Mouse (Mus musculus) kidney, postnatal 14 days (tissue): Measurements from ENCODE around the gene Tbl1xr1.

Experiments
- DNase-seq: peaks from one replicate; pipeline ENCODE4 v3.0.0; 2022; ENCODE audit warnings: mixed read lengths

Gene Tbl1xr1

DNA sequence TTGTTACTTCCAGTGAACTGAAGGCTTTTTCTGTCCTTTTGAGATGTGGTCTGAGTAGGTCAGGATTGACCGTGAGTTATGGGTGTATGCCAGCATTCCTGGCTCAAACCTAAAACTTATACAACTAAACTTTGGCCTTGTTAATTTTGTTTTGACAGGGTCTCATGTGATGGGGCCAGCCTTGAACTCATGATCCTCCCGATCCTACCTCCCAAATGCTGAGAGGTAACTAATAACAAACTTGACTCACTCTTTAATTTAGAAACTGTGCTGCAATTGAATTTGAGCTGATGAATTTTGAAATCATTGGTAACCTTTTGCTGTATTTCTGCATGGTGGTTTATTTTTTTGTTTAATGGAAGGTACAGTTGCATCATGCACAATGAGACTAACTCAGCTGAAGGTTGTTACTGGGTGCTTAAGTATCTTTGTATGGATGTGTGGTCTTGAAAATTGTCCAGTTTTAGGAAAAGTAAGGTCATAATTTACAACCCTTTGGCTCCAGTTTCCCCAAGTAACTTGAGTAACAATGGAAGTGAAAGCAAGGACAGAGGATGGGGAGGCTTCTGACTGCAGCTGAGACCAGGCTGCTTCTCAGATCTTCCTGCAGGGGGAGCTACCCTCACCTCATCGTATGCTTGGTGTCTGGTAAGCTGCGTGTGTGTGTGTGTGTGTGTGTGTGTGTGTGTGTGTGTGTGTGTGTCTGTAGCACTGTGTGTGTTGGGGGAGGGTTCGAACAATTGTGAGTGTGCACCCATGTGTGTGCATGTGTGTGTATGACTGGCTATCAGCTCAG, 66.6 kb downstream of the Tbl1xr1 start:
- peak; percentile 23 for DNase-seq

DNA sequence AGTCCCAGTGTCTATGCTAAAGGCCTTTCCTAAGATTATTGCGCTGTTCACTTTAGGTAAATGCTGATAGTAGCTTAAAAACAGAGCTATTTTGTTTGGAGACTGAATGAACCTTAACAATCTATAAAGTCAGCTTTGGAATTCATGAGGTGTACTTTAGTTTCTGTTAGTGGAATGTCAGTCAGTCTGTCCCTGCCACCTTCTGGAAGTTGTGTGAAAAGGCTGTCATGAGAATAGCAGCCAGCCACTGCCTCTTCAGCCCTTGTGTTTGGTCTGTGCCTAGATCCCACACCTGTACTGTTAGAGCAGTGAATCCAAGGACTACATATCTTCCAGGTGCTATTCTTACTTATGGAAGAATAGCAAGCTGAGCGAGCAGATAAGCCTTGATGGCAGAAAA, 67.8 kb downstream of the Tbl1xr1 start:
- DNase-seq = peak; percentile 50

DNA sequence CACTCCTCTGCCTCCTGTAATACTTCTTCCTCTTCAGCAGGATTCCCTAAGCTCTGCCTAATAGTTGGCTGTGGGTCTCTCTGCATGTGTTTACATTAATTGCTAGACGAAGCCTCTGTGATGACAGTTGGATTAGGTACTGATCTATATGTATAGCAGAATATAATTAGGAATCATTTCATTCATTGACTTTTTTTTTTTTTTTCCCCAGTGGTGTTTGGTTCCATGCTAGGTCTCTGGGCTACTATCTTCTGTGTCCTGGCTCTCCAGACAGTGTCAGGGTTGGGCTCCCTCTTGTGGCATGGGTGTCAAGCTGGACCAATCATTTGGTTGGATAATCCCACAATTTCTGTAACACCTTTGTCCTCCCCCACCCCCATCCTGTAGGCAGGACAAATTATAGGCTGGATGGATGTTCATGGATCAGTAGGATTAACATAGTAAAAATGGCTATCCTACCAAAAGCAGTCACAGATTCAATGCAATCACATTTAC, 71.0 kb downstream of the Tbl1xr1 start:
- peak; percentile 19 for DNase-seq

DNA sequence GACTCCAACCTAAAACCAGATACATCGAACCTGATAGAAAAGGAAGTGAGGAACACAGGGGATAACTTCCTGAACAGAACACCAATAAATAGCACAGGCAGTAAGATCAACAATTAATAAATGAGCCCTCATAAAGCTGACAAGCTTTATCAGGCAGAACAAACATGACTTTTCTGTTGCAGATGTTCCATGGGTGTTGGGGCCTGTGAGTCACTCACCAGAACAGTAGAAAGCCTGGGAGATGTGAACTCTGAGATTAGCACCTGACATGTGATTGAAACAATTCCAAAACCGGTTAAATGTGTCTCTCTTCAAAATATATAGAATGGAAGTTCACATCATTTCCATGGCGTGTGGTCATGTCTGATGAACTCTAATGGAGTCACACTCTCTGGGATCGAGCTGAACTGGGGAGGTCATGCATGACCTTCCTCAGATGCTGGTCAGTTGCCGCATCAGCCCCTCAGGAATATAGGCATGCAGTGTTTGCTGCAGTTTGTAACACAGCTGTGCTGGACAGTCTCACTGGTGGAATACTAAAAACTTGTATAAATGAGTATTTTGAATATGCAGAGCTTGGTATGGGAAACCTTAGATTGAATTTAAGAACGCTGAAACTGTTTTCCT, 72.0 kb downstream of the Tbl1xr1 start:
- DNase-seq = no peak

DNA sequence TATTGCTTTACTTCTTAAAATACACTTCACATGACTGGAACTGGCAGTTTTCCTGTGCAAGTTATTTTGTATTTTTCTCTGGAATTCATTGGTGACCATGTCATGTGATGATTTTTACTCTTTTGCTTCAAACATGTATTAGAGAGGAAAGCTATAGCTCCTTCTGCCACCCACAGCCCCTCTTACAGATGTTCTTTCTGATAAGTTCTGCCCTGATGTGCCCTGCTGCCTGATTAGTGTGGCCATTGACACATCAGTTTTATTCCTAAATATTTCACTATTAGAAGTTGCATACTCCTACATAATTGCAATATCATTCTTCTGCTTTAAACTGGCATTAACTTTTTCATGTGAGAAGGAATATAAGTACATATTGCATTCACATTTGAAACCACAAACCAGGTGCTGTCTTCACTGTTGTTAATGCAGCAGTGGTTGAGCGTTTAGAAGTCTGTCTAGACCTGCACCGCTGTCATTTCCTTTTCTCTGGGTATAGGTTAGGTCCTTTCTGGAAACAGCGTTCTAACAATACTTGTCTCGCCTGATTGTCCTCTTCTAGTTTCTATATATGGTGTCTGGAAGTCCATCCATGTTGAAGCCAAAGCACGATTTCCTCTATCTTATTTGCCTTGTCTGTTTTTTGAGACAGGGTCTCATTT, 74.5 kb downstream of the Tbl1xr1 start:
- no peak for DNase-seq

DNA sequence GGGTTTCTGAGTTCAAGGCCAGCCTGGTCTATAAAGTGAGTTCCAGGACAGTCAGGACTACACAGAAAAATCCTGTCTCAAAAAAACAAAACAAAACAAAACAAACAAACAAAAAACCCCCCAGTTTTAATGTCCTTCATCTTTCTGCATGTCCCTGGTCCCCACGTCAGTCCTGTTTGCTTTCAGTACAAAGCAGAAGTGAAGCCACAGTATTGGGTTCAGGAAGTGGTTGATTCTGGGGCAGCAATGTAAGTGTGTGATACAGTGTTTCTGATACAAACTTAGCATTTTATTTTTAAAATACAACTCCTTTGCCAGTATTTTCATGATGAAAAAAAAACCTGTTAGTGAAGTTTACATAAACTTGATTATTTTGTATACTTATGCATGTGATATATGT, 76.3 kb downstream of the Tbl1xr1 start:
- no peak for DNase-seq

DNA sequence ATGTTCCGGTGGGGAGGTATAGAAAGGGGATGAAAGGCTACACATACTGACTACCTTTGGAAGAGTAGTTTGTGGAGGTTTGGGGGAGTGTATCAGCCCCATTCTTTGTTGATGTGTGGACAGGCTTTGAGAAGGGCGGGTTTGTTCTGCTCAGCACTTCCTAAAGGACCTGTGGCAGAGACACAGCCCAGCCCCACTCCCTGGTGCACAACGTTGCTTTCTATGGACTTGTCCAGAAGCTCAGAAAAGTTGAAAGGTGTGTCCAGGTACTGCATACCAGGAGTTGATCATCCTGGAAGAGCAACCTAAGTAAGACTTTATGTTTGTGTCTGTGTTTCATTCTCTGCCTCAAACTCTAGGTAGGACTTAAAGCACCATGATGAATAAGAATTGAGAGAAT, 78.1 kb downstream of the Tbl1xr1 start:
- DNase-seq = no peak

DNA sequence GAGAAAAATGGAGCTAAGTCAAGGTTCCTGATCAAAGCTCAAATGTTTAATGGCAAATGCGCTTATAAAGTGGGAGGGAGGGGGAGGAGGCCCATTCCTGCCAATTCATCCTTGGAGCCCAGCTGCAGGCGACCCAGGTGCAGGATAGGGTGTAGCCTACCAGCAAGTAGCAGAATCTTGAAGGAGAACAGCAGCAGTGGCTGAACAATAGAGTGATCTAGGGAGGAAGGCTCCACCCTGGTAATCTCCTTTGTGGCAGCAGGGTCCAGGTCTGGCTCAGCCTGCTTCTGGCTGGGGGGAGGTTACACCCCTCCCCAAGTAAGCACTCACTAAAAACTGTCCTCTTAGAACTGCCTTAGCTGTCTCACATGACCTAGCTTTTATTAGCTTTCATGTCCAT, 79.9 kb downstream of the Tbl1xr1 start:
- peak; percentile 12 for DNase-seq

DNA sequence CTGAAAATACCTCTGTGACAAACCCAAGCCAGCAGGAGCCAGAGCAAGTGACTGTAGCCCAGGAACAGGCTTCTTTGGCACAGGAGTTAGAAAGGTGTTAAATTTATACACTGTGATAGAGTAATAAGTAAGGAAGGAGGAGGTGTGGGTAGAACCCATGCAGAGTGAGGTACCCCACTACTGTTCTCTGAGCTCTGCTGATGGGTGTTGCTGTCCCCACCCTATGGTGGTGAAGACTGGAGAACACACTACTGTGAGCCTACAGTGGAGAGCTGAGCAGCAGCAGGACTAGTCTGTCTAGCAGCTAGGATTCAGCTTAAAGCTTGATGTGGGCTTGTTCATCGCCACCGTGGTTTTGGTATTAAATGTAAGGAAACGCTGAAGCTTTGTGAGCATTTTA, 86.5 kb downstream of the Tbl1xr1 start:
- DNase-seq = no peak

DNA sequence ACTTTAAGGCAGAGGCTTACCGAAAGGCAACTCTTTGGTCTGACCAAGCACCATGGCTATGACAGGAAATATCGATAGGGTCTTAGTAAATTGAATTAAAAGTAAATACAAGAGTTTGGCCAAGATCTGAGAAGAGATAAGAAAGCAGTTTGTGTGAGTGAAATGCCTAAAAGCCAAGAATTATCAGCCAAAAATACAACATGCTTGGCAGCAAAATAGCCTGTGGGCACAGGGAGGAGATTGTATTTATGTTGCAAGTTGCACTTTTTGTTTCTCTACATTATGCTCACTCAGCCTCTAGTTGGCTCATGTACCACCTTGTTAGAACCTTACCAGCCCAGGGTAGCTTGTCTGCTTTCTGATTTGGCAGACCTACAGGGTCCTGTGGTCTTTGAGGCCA, 91.4 kb downstream of the Tbl1xr1 start:
- no peak for DNase-seq

DNA sequence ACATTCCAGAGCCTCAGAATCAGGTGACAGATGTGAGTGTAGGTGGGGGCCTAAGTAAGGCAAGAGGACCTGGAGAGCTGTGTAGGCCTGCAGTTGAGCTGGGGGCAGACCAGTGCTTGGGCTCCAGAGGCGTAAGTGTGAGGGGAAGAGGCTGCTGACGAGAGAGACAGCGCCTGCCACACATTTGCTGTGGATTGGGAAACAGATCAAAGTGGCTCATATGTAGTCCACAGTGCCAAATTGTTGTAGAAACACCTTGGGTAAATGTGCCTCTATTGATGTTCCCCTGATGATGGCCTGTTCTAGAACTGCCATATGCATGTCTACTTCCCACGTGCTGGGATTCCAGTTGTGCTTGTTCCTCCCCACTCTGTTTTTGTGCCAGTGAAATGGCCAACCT, 92.0 kb downstream of the Tbl1xr1 start:
- DNase-seq = no peak

DNA sequence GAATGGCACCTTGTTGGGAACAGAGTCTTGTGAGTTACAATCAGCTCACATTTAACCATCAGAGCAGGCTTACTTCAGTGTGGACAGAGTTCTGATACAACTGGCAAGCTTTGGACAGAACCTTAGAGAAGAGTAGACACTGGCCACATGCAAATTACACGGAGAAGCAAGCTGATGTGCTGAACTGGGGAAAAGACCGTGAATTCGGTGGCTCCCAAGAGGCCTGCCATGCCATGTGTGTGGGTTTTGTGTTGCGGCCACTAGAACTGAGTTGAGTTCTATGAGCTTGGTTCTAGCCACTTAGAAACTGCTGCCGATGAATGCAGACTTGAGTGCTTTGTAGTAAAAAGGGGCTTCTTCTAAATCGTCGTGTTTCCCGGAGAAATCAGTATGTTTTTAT, 95.1 kb downstream of the Tbl1xr1 start:
- no peak for DNase-seq

DNA sequence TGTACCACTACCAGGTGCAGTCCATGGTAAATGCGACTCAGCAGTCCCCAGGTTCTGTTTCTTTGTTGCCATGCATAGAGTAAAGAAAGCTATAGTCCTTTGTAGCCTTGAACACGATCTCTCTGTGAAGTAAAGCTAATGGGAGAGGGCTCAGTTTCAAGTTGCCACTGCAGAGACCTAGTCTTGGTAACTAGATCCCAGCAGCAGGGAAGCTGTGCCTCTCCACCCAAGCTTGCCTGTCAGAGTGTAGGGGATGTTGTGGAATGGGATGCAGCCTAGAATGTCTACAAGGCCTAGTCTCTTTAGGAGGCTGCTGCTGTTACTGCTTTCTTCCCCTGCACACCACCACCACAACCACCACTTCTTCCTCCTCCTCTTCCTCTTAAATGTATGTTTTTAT, 96.0 kb downstream of the Tbl1xr1 start:
- DNase-seq = no peak

DNA sequence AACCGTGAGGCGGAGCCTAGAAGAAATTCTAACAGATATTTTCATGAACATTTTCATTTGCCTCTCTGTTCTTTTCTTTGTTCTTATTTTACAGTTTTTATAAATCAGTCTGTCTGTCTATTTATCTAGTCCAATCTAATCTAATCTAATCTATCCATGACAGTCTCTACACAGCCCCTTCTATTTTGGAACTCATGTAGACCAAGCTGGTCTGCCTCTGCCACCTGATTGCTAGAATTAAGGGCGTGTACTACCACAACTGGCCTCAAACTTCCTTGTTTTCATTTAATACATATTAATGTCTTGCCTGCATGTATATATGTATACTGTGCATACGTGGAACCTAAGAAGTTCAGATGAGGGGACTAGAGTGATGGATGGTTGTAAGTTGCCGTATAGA, 96.7 kb downstream of the Tbl1xr1 start:
- no peak for DNase-seq

DNA sequence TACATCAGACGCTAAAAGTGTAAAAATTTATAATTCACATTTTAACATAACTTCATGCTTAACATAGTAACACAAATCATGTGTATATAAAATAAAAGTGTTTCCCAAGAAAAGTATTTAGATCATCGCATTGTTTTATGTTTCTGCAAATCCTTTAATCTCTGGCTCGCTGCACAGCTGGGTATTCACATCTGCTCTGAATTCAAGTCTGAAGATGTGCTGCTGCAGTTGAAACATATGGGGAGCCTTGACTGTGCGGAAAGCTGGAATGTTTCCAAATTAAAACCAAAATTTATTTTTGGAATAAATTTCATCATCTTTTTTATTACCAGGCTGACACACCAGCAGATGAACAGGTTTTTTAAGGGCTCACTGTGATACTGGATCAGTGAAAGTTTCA, 97.8 kb downstream of the Tbl1xr1 start:
- no peak for DNase-seq

DNA sequence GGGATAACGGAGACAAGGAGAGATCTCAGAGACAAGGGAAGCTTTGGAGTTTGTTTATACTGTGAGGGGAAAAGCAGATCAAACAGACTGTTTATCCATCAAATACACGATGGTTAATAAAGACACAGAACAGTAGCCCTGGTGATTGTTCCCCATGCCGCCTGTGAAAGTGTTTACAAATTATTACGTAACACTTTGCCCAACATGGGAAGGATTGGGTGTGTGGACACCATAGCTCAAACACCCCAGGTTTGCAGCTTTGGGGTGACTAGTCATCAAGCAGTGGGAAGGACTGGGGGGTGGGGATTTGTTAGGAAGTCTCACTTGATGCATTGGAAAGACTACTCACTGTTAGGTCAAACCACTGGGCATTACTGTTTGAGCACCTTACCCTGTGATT, 103.6 kb downstream of the Tbl1xr1 start:
- no peak for DNase-seq

DNA sequence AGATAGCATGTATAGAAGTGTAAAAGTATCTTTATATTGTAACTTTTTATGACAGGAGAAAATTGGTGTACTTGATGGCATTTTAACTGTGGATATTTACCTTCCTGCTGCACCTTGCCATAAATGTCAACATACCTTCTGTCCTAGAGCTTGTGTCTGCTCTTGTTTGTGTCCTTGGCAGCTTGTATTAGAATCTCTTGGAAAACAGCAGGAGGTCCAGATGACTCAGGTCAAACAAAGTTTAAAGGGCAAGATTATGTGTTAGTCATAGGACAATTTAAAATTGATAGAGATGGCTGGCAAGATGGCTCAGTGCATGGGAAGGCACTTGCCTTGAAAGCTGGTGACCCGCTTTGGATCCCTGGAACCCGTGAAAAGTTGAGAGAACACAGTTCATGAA, 104.6 kb downstream of the Tbl1xr1 start:
- no peak for DNase-seq

DNA sequence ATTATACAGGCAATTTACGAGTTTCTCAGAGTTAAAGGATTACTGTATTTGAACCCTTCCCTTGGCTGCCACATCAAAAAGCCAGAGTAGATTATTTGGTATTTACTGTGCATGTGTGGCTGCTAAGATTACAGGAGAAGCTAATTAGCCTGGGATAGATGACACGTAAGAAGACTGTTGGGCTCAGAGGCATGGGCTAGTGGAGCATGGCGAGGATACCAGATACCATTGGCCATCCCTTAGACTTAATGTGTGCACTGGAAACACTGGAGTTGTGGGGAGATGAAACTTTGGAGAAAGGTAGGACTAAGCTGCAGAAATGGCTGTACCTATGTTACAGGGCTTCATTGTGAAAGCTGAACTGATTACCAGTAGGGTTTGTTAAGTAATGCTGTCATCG, 108.8 kb downstream of the Tbl1xr1 start:
- DNase-seq = no peak

DNA sequence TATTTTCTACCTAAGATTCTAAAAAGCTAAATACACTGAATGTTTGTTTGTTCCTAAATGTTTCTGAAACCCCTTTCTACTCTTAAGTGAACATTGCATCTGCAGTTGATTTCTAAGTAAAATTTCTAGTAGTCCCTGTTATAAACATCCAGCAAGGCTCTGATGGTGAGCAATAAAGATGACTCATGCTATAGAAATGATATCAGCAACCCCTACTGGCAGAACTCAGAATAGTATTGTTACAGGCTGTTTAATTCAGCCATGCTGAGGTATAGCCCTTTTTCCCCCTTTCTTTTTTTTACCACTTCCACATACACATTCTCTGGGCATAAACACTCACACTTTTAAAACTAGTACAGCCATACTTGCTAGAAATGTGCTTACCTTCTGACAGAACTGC, 114.0 kb downstream of the Tbl1xr1 start:
- peak; percentile 20 for DNase-seq

DNA sequence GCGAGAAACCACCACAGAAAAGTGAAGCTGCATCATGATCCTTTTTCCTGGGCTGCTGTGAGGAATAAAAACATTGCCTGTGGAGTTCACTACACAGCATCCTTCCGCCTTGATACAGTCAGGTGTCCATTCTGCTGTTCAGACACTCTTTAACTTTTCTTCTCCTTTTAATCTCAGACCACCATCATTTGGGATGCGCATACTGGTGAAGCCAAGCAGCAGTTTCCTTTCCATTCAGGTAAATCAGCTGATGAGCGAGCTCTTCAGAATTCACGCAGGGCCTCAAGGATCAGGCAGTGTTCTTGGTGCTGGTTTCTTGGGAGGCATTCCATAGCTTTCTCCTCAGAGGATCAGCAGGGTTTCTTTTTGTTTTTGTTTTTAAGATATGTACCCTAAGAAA, 116.5 kb downstream of the Tbl1xr1 start:
- no peak for DNase-seq

DNA sequence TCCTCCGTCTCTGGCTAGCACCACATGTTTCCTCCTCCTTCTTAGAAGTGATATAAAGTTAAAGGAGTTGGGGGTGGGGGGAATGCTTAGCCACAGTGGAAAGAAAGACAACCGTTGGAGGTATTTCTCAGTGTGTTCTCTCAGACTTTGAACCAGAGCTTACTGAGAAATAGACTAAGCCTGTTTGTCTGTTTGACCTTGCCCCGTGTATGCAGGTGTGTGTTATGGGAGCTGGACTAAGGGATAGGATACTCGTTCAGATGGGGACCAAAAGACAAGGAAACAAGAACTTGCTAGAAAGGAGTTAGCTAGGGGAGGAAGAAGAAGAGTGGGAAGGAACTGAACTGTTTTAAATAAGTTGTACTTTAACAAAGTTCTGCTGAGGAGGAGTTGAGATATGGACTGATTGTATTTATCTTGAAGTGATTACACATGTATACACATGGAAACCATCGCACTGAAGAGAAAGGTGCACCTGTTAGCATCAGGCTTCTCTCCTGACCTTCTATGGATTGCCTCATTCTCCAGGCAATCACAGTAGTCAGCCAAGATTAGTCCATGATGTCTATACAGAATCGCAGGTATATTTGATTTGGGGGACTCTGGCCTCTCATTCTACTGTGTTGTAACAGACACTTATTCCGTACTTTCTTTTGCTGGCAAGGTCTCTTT, 117.9 kb downstream of the Tbl1xr1 start:
- no peak for DNase-seq

DNA sequence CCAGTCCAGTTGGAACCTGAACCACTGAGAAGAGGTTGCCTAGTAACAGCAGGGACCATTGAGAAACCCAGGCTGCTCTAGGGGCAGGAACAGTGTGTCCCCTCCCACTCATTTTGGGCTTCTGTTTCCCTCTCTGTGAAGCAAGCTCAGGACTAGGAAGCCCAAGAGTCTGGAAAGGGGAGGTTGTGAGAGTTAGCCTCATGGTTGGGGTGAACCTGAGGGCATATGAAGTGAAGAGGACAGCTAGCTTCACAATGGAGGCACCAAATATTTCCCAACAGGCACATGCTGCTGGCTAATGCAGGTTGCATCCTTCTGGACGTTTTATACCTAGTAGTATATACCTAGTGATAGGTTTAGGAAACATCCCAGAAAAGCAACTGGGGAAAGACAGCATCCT, 122.3 kb downstream of the Tbl1xr1 start:
- no peak for DNase-seq

DNA sequence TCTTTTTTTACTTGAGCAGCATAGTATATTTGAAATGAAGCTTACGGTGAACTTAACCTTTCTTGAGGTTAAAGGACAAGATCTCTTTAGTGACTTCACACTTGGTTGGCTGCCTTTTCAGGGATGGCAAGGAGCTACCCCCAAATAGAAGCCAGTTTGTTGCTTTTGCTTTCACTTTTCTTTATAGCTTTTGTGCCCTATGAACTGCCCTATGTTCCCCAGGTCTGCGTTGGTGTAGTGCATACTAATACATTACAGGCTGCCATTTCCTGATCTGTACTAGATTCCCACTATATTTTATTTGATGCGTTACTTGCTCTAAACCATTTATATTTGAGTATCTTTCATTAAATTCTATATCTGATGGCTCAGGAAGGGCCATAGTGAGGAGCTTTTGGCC, 127.7 kb downstream of the Tbl1xr1 start:
- DNase-seq = no peak

DNA sequence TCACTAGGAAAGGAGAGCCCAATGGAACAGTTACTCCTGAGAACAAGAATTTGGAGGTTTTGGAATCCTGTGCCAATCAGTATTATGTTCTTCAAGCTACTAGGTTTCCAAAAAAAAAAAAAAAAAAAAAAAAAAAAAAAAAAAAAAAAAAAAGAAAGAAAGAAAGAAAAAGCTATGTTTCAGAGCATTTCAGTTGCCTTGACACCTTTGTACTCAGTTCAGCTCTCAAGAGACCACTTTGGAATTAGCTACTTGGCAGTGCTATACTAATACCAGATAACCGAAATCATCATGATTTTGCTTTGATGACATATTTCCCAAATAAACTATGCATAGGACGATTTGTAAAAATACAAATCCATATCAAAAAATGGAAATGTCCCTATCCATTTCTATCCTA, 145.1 kb downstream of the Tbl1xr1 start:
- DNase-seq = no peak
